Mouse (Mus musculus): ENCODE measurements around the gene Nck1. TPM values are rescaled to one million over a fixed set of nuclear protein-coding genes. Genes with fewer than 3 reads are reported as not detected.

The Nck1 gene
- polyA plus RNA-seq, 1 experiment: 21.5 TPM

DNA sequence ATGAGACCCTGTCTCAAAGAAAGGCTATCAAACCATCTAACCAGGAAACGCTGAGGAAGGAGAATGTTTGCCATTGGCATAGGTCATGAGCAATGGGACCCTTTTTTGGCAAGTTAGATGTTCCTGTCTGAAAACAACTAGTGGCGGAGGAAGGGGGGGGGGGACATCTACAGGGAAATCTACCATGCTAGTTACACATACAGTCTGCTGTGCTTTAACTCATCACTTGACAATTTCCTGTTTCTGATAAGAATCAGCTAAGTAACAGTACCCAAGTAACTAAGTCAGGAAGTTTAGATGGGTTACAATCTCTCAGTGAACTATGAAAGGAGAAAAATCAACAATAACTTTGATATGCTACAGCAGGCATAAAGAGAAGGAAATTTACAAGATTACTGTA is 23.9 kb downstream of the Nck1 start:
- 49% methylated on average over 2 of the region's 2 CpGs for WGBS
- H3K4me3 ChIP-seq (replicated peaks; ENCODE audit: control insufficient read depth, low read depth, low read length): no peak overlapping the region

DNA sequence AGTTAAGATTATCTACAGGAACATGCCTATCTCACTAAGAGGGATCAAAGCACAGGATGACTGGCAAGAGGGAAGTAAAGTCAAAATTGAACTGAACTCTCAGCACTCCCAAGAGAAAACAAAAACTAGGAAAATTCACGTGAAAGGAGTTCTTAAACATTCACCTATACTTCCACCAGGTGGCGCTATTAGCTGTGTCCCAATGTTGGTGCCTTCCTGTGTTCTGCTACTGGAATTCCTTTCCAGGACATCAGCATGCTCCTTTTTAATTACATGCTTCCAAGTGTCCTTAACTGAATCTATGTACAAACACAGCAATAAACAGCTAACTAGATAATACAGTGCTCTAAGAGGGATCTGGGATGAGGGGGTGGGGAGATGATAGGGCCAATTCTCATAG is 25.3 kb downstream of the Nck1 start:
- no peak overlapping the region for H3K4me3 ChIP-seq (replicated peaks; ENCODE audit: control insufficient read depth, low read depth, low read length)
- 4% methylated on average over 2 of the region's 2 CpGs for WGBS
- H3K27ac ChIP-seq (ENCODE audit: control insufficient read depth, insufficient read depth, low read depth, low read length, poor library complexity): no peak overlapping the region
- H3K4me1 ChIP-seq (ENCODE audit: control insufficient read depth, insufficient read depth, low read length): no peaks in the 10 kb centered on the region
- TF ChIP-seq CTCF (IDR thresholded peaks at IDR 0.05; ENCODE audit: control insufficient read depth, insufficient read depth, low read length): 0 out of 2 replicates have a peak, but pooled peaks have one; percentile 12
- TF ChIP-seq POLR2A (IDR thresholded peaks at IDR 0.05; ENCODE audit: borderline replicate concordance, control insufficient read depth, low read depth, low read length): no peak

More for the DNA sequence above, 23.9 kb downstream of the Nck1 start:
- H3K27ac ChIP-seq (ENCODE audit: control insufficient read depth, insufficient read depth, low read depth, low read length, poor library complexity): no peak overlapping the region
- no peaks in the 10 kb centered on the region; the same call in 1 of the 2 replicates for H3K4me1 ChIP-seq (ENCODE audit: control insufficient read depth, insufficient read depth, low read length)
- no peak for TF ChIP-seq POLR2A (IDR thresholded peaks at IDR 0.05; ENCODE audit: borderline replicate concordance, control insufficient read depth, low read depth, low read length)
- TF ChIP-seq CTCF (IDR thresholded peaks at IDR 0.05; ENCODE audit: control insufficient read depth, insufficient read depth, low read length): no peak

DNA sequence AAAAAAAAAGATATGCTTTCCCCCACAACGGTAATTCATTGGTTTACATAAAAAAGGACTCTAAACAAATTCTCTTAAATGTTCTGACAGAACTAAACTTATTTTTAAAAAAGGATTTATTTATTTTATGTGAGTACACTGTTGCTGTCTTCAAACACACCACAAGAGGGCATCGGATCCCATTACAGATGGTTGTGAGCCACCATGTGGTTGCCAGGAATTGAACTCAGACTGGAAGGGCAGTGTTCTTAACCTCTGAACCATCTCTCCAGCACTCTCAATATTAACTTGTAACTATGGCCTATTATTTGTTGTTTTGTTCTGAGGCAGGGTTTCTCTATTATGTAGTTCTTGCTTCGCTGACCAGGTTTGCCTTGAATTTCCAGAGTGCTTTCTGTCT is 25.9 kb downstream of the Nck1 start:
- Histone ChIP-seq H3K4me3 (replicated peaks; ENCODE audit: control insufficient read depth, low read depth, low read length) (no peak overlapping the region), H3K4me1 (ENCODE audit: control insufficient read depth, insufficient read depth, low read length) (no peaks in the 10 kb centered on the region), H3K27ac (ENCODE audit: control insufficient read depth, insufficient read depth, low read depth, low read length, poor library complexity) (no peak overlapping the region)
- 86% methylated on average over 3 of the region's 3 CpGs for WGBS
- TF ChIP-seq CTCF (IDR thresholded peaks at IDR 0.05; ENCODE audit: control insufficient read depth, insufficient read depth, low read length) (no peak), POLR2A (IDR thresholded peaks at IDR 0.05; ENCODE audit: borderline replicate concordance, control insufficient read depth, low read depth, low read length) (no peak)

DNA sequence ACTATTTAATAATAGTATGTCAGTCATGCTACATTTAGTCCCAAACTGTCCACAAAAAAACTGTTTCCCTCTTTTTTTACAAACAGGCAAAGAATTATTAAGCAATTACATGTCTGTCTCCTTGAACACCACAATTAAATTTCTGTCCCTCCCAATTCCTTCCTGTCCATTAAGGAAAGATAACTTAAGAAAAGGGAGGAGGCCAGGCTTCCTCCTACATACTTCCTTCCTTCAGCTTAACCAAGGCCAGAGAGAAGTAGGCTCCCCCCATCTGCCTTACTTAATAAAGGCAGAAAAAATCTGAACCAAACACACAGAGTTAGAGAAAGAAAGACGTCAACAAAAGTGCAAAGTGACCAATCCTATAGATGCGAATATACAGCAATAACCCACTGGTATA is 38.4 kb downstream of the Nck1 start:
- Histone ChIP-seq H3K27ac (ENCODE audit: control insufficient read depth, insufficient read depth, low read depth, low read length, poor library complexity) (no peak overlapping the region), H3K4me1 (ENCODE audit: control insufficient read depth, insufficient read depth, low read length) (no peaks in the 10 kb centered on the region), H3K4me3 (replicated peaks; ENCODE audit: control insufficient read depth, low read depth, low read length) (no peak overlapping the region)
- TF ChIP-seq CTCF (IDR thresholded peaks at IDR 0.05; ENCODE audit: control insufficient read depth, insufficient read depth, low read length): no peak
- no peak for TF ChIP-seq POLR2A (IDR thresholded peaks at IDR 0.05; ENCODE audit: borderline replicate concordance, control insufficient read depth, low read depth, low read length)
- WGBS: 60% methylated on average over 2 of the region's 2 CpGs

GRCm38 (mm10) chr9:100506652-100507051 is 39.3 kb downstream of the Nck1 start:
- no peak overlapping the region for H3K27ac ChIP-seq (ENCODE audit: control insufficient read depth, insufficient read depth, low read depth, low read length, poor library complexity)
- no peaks in the 10 kb centered on the region for H3K4me1 ChIP-seq (ENCODE audit: control insufficient read depth, insufficient read depth, low read length)
- no peak for TF ChIP-seq POLR2A (IDR thresholded peaks at IDR 0.05; ENCODE audit: borderline replicate concordance, control insufficient read depth, low read depth, low read length)
- no peak for TF ChIP-seq CTCF (IDR thresholded peaks at IDR 0.05; ENCODE audit: control insufficient read depth, insufficient read depth, low read length)
- 15% methylated on average over 2 of the region's 2 CpGs for WGBS
- no peak overlapping the region for H3K4me3 ChIP-seq (replicated peaks; ENCODE audit: control insufficient read depth, low read depth, low read length)

- no peak overlapping the region for H3K4me3 ChIP-seq (replicated peaks; ENCODE audit: control insufficient read depth, low read depth, low read length)
- TF ChIP-seq CTCF (IDR thresholded peaks at IDR 0.05; ENCODE audit: control insufficient read depth, insufficient read depth, low read length) (no peak), POLR2A (IDR thresholded peaks at IDR 0.05; ENCODE audit: borderline replicate concordance, control insufficient read depth, low read depth, low read length) (no peak)
- no peak overlapping the region for H3K27ac ChIP-seq (ENCODE audit: control insufficient read depth, insufficient read depth, low read depth, low read length, poor library complexity)
- 84% methylated on average over 4 of the region's 4 CpGs for WGBS
- H3K4me1 ChIP-seq (ENCODE audit: control insufficient read depth, insufficient read depth, low read length): no peaks in the 10 kb centered on the region
Measured at GRCm38 (mm10) chr9:100505498-100505897, 40.4 kb downstream of the Nck1 start.

- WGBS: 82% methylated on average over 5 of the region's 5 CpGs
- H3K4me1 ChIP-seq (ENCODE audit: control insufficient read depth, insufficient read depth, low read length): no peaks in the 10 kb centered on the region
- no peak overlapping the region for H3K4me3 ChIP-seq (replicated peaks; ENCODE audit: control insufficient read depth, low read depth, low read length)
- TF ChIP-seq POLR2A (IDR thresholded peaks at IDR 0.05; ENCODE audit: borderline replicate concordance, control insufficient read depth, low read depth, low read length) (no peak), CTCF (IDR thresholded peaks at IDR 0.05; ENCODE audit: control insufficient read depth, insufficient read depth, low read length) (no peak)
- no peak overlapping the region for H3K27ac ChIP-seq (ENCODE audit: control insufficient read depth, insufficient read depth, low read depth, low read length, poor library complexity)
Measured at GRCm38 (mm10) chr9:100493611-100494261, 52.2 kb downstream of the Nck1 start.

- TF ChIP-seq CTCF (IDR thresholded peaks at IDR 0.05; ENCODE audit: control insufficient read depth, insufficient read depth, low read length): no peak
- no peak for TF ChIP-seq POLR2A (IDR thresholded peaks at IDR 0.05; ENCODE audit: borderline replicate concordance, control insufficient read depth, low read depth, low read length)
- Histone ChIP-seq H3K4me1 (ENCODE audit: control insufficient read depth, insufficient read depth, low read length) (no peaks in the 10 kb centered on the region), H3K27ac (ENCODE audit: control insufficient read depth, insufficient read depth, low read depth, low read length, poor library complexity) (no peak overlapping the region), H3K4me3 (replicated peaks; ENCODE audit: control insufficient read depth, low read depth, low read length) (no peak overlapping the region)
- 88% methylated on average over 1 of the region's 1 CpGs for WGBS
Measured at GRCm38 (mm10) chr9:100491424-100491823, 54.5 kb downstream of the Nck1 start.

- Histone ChIP-seq H3K27ac (ENCODE audit: control insufficient read depth, insufficient read depth, low read depth, low read length, poor library complexity) (no peak overlapping the region), H3K4me1 (ENCODE audit: control insufficient read depth, insufficient read depth, low read length) (no peaks in the 10 kb centered on the region)
Measured at GRCm38 (mm10) chr9:100488969-100489368, 57.0 kb downstream of the Nck1 start.

More at GRCm38 (mm10) chr9:100488969-100489368, 57.0 kb downstream of the Nck1 start:
- WGBS: 78% methylated on average over 6 of the region's 6 CpGs
- H3K4me3 ChIP-seq (replicated peaks; ENCODE audit: control insufficient read depth, low read depth, low read length): no peak overlapping the region
- TF ChIP-seq POLR2A (IDR thresholded peaks at IDR 0.05; ENCODE audit: borderline replicate concordance, control insufficient read depth, low read depth, low read length): no peak
- TF ChIP-seq CTCF (IDR thresholded peaks at IDR 0.05; ENCODE audit: control insufficient read depth, insufficient read depth, low read length): no peak

All from bone marrow, adult 2 months (tissue).